ENCODE assay signal across 15 mouse cellular contexts in genomic region chr5:112237866-112238570, GRCm38 (mm10). TPM values are rescaled to one million over a fixed set of nuclear protein-coding genes. Genes with fewer than 3 reads are reported as not detected.
DNase-seq lines count a peak whose midpoint lies in the region; ATAC-seq and TF ChIP-seq lines count a peak whose summit lies in the region.
"Had no signal": no experiment of that assay in that cellular context is flagged by ENCODE, and none has a peak within 500 bp of the region (broad histone marks: within the 10 kb centered on the region; RNA-seq: fewer than 3 reads in every experiment).

No protein-coding gene starts in this region.

- no peak overlapping the region for H3K27ac ChIP-seq in embryonic facial prominence, embryonic 14.5 days (replicated peaks; ENCODE audit: low read depth, low read length)
- H3K27ac ChIP-seq in intestine, embryonic 14.5 days (ENCODE audit: low read depth): peak overlapping the region; percentile 78; the same call in 1 of the 2 replicates
- H3K27ac ChIP-seq in midbrain, postnatal 0 days (ENCODE audit: low read depth, low read length): peak overlapping the region; percentile 87
- H3K27ac ChIP-seq: heart, embryonic 13.5 days; left cerebral cortex, adult 2 months; lung, embryonic 15.5 days had no signal

- no peaks in the 10 kb centered on the region for H3K36me3 ChIP-seq in embryonic facial prominence, embryonic 14.5 days (ENCODE audit: control insufficient read depth, insufficient read depth, low read length)
- no peaks in the 10 kb centered on the region for H3K36me3 ChIP-seq in intestine, embryonic 14.5 days (ENCODE audit: control insufficient read depth, insufficient read depth, low read length)
- no peaks in the 10 kb centered on the region for H3K36me3 ChIP-seq in midbrain, postnatal 0 days (ENCODE audit: insufficient read depth, low read length)
- H3K36me3 ChIP-seq: heart, embryonic 13.5 days; lung, embryonic 15.5 days had no signal

- no peaks in the 10 kb centered on the region for H3K9me3 ChIP-seq in embryonic facial prominence, embryonic 14.5 days (ENCODE audit: control insufficient read depth, low read length)
- no peaks in the 10 kb centered on the region for H3K9me3 ChIP-seq in intestine, embryonic 14.5 days (ENCODE audit: control insufficient read depth, low read length)
- H3K9me3 ChIP-seq in midbrain, postnatal 0 days (ENCODE audit: low read length): no peaks in the 10 kb centered on the region
- H3K9me3 ChIP-seq: heart, embryonic 13.5 days; lung, embryonic 15.5 days had no signal

- ATAC-seq in embryonic facial prominence, embryonic 14.5 days (ENCODE audit: low read depth): peak; percentile 24; the same call in 1 of the 2 replicates
- peak; percentile 22; the same call in 1 of the 2 replicates for ATAC-seq in intestine, embryonic 14.5 days (replicated peaks; ENCODE audit: low FRiP score, low TSS enrichment, low read depth)
- 0 out of 2 replicates have a peak, but pooled peaks have one; percentile 2 for ATAC-seq in midbrain, postnatal 0 days (ENCODE audit: low FRiP score)

- no peaks in the 10 kb centered on the region for H3K4me1 ChIP-seq in embryonic facial prominence, embryonic 14.5 days (ENCODE audit: control insufficient read depth, insufficient read depth, low read length)
- H3K4me1 ChIP-seq in intestine, embryonic 14.5 days (replicated peaks; ENCODE audit: control insufficient read depth, insufficient read depth, low read length): peaks cover 8% of the 10 kb centered on the region
- peaks cover 10% of the 10 kb centered on the region; the same call in 1 of the 2 replicates for H3K4me1 ChIP-seq in midbrain, postnatal 0 days (ENCODE audit: insufficient read depth, low read length)
- H3K4me1 ChIP-seq: heart, embryonic 13.5 days; lung, embryonic 15.5 days had no signal

- WGBS in embryonic facial prominence, embryonic 14.5 days: 57% methylated on average over 8 of the region's 9 CpGs
- 47% methylated on average over 9 of the region's 9 CpGs for WGBS in intestine, embryonic 14.5 days
- 38% methylated on average over 9 of the region's 9 CpGs for WGBS in midbrain, postnatal 0 days

- intact Hi-C loops in left cerebral cortex, postnatal 25 days (cut with DNase I): no loop called here

- H3K4me3 ChIP-seq in embryonic facial prominence, embryonic 14.5 days (ENCODE audit: low read depth, low read length): no peak overlapping the region
- no peak overlapping the region for H3K4me3 ChIP-seq in intestine, embryonic 14.5 days (ENCODE audit: low read depth, low read length)
- no peak overlapping the region for H3K4me3 ChIP-seq in midbrain, postnatal 0 days (ENCODE audit: low read depth, low read length)
- H3K4me3 ChIP-seq: heart, embryonic 13.5 days; left cerebral cortex, adult 2 months; lung, embryonic 15.5 days had no signal

- no peak for TF ChIP-seq CTCF in midbrain, postnatal 0 days (IDR thresholded peaks at IDR 0.05)

- DNase-seq in cerebellum, postnatal 10 days: peak; percentile 72 to 76
- DNase-seq in cerebellum, adult 18-20 months: no peak
- DNase-seq in embryonic facial prominence, embryonic 14.5 days (ENCODE audit: low spot score): no peak
- DNase-seq in intestine, embryonic 14.5 days (ENCODE audit: low spot score): no peak
- peak; percentile 57 for DNase-seq in midbrain, postnatal 0 days (ENCODE audit: low spot score)
- DNase-seq in left cerebral cortex, postnatal 25 days (ENCODE audit: low spot score in 2 of 2): no peak
- no peak for DNase-seq in lung, postnatal 4 days
- DNase-seq in ovary, postnatal 36 days (ENCODE audit: low spot score): no peak
- DNase-seq: adrenal gland, adult 8-10 months; cerebellum, adult 8-10 months; kidney, adult 8-10 months; spleen, adult 18-20 months had no signal

- peaks cover 14% of the 10 kb centered on the region; the same call in 1 of the 2 replicates for H3K27me3 ChIP-seq in embryonic facial prominence, embryonic 14.5 days (replicated peaks; ENCODE audit: control insufficient read depth, insufficient read depth, low read length)
- no peaks in the 10 kb centered on the region for H3K27me3 ChIP-seq in intestine, embryonic 14.5 days (replicated peaks; ENCODE audit: control insufficient read depth, insufficient read depth, low read length)
- no peaks in the 10 kb centered on the region for H3K27me3 ChIP-seq in midbrain, postnatal 0 days (ENCODE audit: insufficient read depth, low read length)

- H3K9ac ChIP-seq in embryonic facial prominence, embryonic 14.5 days (ENCODE audit: low read depth, low read length): no peak overlapping the region; the same call in 1 of the 2 replicates
- H3K9ac ChIP-seq in intestine, embryonic 14.5 days (ENCODE audit: low read length): no peak overlapping the region
- peak overlapping the region; percentile 60; the same call in 1 of the 2 replicates for H3K9ac ChIP-seq in midbrain, postnatal 0 days (replicated peaks; ENCODE audit: low read length, poor library complexity, severe bottlenecking)
- H3K9ac ChIP-seq: heart, embryonic 13.5 days; lung, embryonic 15.5 days had no signal

- peak overlapping the region; percentile 28; the same call in 1 of the 2 replicates for H3K4me2 ChIP-seq in embryonic facial prominence, embryonic 14.5 days (ENCODE audit: low read depth, low read length)
- H3K4me2 ChIP-seq in intestine, embryonic 14.5 days (ENCODE audit: low read length): peak overlapping the region; percentile 25; the same call in 1 of the 2 replicates
- H3K4me2 ChIP-seq in midbrain, postnatal 0 days (ENCODE audit: low read depth, low read length, poor library complexity, severe bottlenecking): peak overlapping the region; percentile 45
- H3K4me2 ChIP-seq: heart, embryonic 13.5 days; lung, embryonic 15.5 days had no signal

RNA-seq across cellular contexts. Expression of gene Cryba4, which starts 14.3 kb away (rescaled TPM):
- polyA plus RNA-seq in embryonic facial prominence, embryonic 14.5 days (2014; fragmentation: Nextera tagmentation; extraction: Ambion mirVana): 2.7 and 2.8 TPM in 2 replicates
- 2.4 and 3.0 TPM in 2 replicates for polyA plus RNA-seq in intestine, embryonic 14.5 days (2014; fragmentation: Nextera tagmentation; extraction: Ambion mirVana)
- total RNA-seq in midbrain, postnatal 0 days (2014; rRNA removed): 1.6 and 2.4 TPM in 2 replicates
- 2.5 and 2.9 TPM in 2 replicates for polyA plus RNA-seq in midbrain, postnatal 0 days (2015; fragmentation: Nextera tagmentation; extraction: Ambion mirVana)
- total RNA-seq in left cerebral cortex, postnatal 25 days (2021): 1 to 10 TPM in 1 of 2 experiments, under 1 TPM in 1; 0.78 to 1.0 TPM

RNA-seq across cellular contexts. Expression of gene Crybb1, which starts 17.6 kb away (rescaled TPM):
- 1.8 and 3.2 TPM in 2 replicates for polyA plus RNA-seq in embryonic facial prominence, embryonic 14.5 days (2014; fragmentation: Nextera tagmentation; extraction: Ambion mirVana)
- polyA plus RNA-seq in intestine, embryonic 14.5 days (2014; fragmentation: Nextera tagmentation; extraction: Ambion mirVana): 1.8 and 3.3 TPM in 2 replicates
- 7.2 and 11.5 TPM in 2 replicates for total RNA-seq in midbrain, postnatal 0 days (2014; rRNA removed)
- polyA plus RNA-seq in midbrain, postnatal 0 days (2015; fragmentation: Nextera tagmentation; extraction: Ambion mirVana): 13.1 and 13.2 TPM in 2 replicates
- 1 to 10 TPM; 7.7 to 9.9 TPM for total RNA-seq in left cerebral cortex, postnatal 25 days (2021)

RNA-seq across cellular contexts. Expression of gene Tpst2, which starts 38.5 kb away (rescaled TPM):
- 46.9 and 50.6 TPM in 2 replicates for polyA plus RNA-seq in embryonic facial prominence, embryonic 14.5 days (2014; fragmentation: Nextera tagmentation; extraction: Ambion mirVana)
- polyA plus RNA-seq in intestine, embryonic 14.5 days (2014; fragmentation: Nextera tagmentation; extraction: Ambion mirVana): 40.8 and 41.1 TPM in 2 replicates
- 37.3 and 41.1 TPM in 2 replicates for total RNA-seq in midbrain, postnatal 0 days (2014; rRNA removed)
- polyA plus RNA-seq in midbrain, postnatal 0 days (2015; fragmentation: Nextera tagmentation; extraction: Ambion mirVana): 37.1 and 37.8 TPM in 2 replicates
- 10 to 100 TPM; 39.0 to 43.9 TPM for total RNA-seq in left cerebral cortex, postnatal 25 days (2021)

Comparison
In these comparisons a context has a peak if more than half of its experiments do, and no peak if none do; other contexts are left out.
1. DNase-seq: peak in cerebellum, postnatal 10 days (2 of 2) and midbrain, postnatal 0 days (single experiment); none in cerebellum, adult 18-20 months (0 of 2), embryonic facial prominence, embryonic 14.5 days (single experiment), intestine, embryonic 14.5 days (single experiment), left cerebral cortex, postnatal 25 days (0 of 2), lung, postnatal 4 days (0 of 2) and ovary, postnatal 36 days (single experiment).
2. Peak in every context shown above with its lines, with median percentiles within 50 percentile points of each other: ATAC-seq and H3K4me2 ChIP-seq.